Comparison of ENCODE assay signal across 21 mouse cellular contexts in the genomic region with DNA sequence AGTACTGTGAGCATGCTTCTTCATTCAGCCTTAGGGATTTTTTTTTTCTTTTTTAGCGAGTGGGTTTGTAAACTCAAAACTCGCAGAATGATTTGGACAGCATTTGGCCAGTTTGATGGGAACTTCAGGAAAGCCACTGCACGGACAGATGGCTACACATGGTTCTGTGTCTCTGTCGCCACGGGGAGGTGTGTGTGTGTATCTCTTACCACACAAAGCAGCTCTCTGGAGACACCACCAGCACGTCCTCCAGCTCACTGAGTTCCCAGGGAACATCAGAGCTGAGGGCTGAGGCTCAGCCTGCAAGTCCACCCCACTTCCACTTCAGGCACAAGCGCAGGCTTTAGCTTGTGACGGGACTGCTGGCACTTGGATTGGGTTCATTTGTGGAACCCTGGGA. TPM values are rescaled to one million over a fixed set of nuclear protein-coding genes. Genes with fewer than 3 reads are reported as not detected.
A peak's percentile ranks its signal among the peaks of the same experiment; 100 is the strongest.
DNase-seq lines count a peak whose midpoint lies in the region; ATAC-seq and TF ChIP-seq lines count a peak whose summit lies in the region.
"Had no signal": no experiment of that assay in that cellular context is flagged by ENCODE, and none has a peak within 500 bp of the region (broad histone marks: within the 10 kb centered on the region; RNA-seq: fewer than 3 reads in every experiment).

No protein-coding gene starts in this region.

- TF ChIP-seq CTCF in gastrocnemius, adult 2 months (IDR thresholded peaks at IDR 0.05) = no peak

- peak overlapping the region; percentile 6 for H3K4me2 ChIP-seq in heart, embryonic 15.5 days
- peak overlapping the region; percentile 19 for H3K4me2 ChIP-seq in myocyte (ENCODE audit: low read depth)
- H3K4me2 ChIP-seq: forebrain, embryonic 12.5 days; hindbrain, embryonic 12.5 days; midbrain, embryonic 15.5 days had no signal

- peaks cover 83% of the 10 kb centered on the region for H3K4me1 ChIP-seq in heart, embryonic 15.5 days (replicated peaks)

- no peak for DNase-seq in gastrocnemius, adult 2 months
- DNase-seq in gastrocnemius, postnatal 10 days = no peak
- no peak for DNase-seq in heart, postnatal 36 days
- peak; percentile 32 for DNase-seq in lung, postnatal 10 days
- no peak for DNase-seq in lung, postnatal 25 days (ENCODE audit: low spot score)
- no peak for DNase-seq in cerebellum, adult 11 months
- DNase-seq: adrenal gland, postnatal 10 days; embryo, embryonic 11 days; gastrocnemius, postnatal 36 days; kidney, adult 9 months; kidney, postnatal 25 days; thymus, adult 2 months had no signal

- no peak overlapping the region for H3K4me3 ChIP-seq in gastrocnemius, adult 2 months
- H3K4me3 ChIP-seq in heart, embryonic 15.5 days = no peak overlapping the region
- no peak overlapping the region for H3K4me3 ChIP-seq in myocyte
- H3K4me3 ChIP-seq: forebrain, embryonic 12.5 days; hindbrain, embryonic 12.5 days; limb, embryonic 10.5 days; midbrain, embryonic 15.5 days had no signal

- ATAC-seq in heart, embryonic 15.5 days (replicated peaks; ENCODE audit: insufficient number of reproducible peaks, insufficient read depth, low FRiP score, low read depth) = no peak
- ATAC-seq: activated CD4-positive, CD25-positive, alpha-beta regulatory T cell, adult 4 months; inflammation-experienced regulatory T-cells, adult 6 months; midbrain, embryonic 15.5 days had no signal

- no peak for TF ChIP-seq POLR2A in myocyte (IDR thresholded peaks at IDR 0.05; ENCODE audit: insufficient read length, low read depth)

- WGBS in heart, embryonic 15.5 days = 46% methylated on average over 8 of the region's 8 CpGs

- no peaks in the 10 kb centered on the region for H3K9me3 ChIP-seq in heart, embryonic 15.5 days (replicated peaks)
- H3K9me3 ChIP-seq: forebrain, embryonic 12.5 days; hindbrain, embryonic 12.5 days; limb, embryonic 10.5 days; midbrain, embryonic 15.5 days had no signal

- peak overlapping the region; percentile 93 for H3K27ac ChIP-seq in gastrocnemius, adult 2 months
- H3K27ac ChIP-seq in heart, embryonic 15.5 days = peak overlapping the region; percentile 94
- H3K27ac ChIP-seq: forebrain, embryonic 12.5 days; hindbrain, embryonic 12.5 days; limb, embryonic 10.5 days; midbrain, embryonic 15.5 days had no signal

- H3K79me2 ChIP-seq in myocyte (ENCODE audit: control insufficient read depth, insufficient read depth) = peaks cover 86% of the 10 kb centered on the region

- H3K36me3 ChIP-seq in heart, embryonic 15.5 days = no peaks in the 10 kb centered on the region
- H3K36me3 ChIP-seq in myocyte (ENCODE audit: control insufficient read depth, insufficient read depth) = no peaks in the 10 kb centered on the region
- H3K36me3 ChIP-seq: forebrain, embryonic 12.5 days; G1E; hindbrain, embryonic 12.5 days; limb, embryonic 10.5 days; midbrain, embryonic 15.5 days had no signal

- no peaks in the 10 kb centered on the region for H3K27me3 ChIP-seq in heart, embryonic 15.5 days
- H3K27me3 ChIP-seq in myocyte (ENCODE audit: control insufficient read depth, insufficient read depth, insufficient read length) = no peaks in the 10 kb centered on the region
- H3K27me3 ChIP-seq: hindbrain, embryonic 12.5 days had no signal

- H3ac ChIP-seq in myocyte (ENCODE audit: control insufficient read depth, insufficient read length) = no peak overlapping the region

- H3K9ac ChIP-seq in heart, embryonic 15.5 days = peak overlapping the region; percentile 34; the same call in 1 of the 2 replicates
- H3K9ac ChIP-seq: forebrain, embryonic 12.5 days; hindbrain, embryonic 12.5 days; midbrain, embryonic 15.5 days had no signal

- intact Hi-C loops in gastrocnemius, adult 2 months (cut with DNase I) = loop anchor here (10.0 kb wide), 1 partner anchor 120 kb away; no protein-coding TSS in a partner anchor
- intact Hi-C loops in heart, postnatal 36 days (cut with DNase I) = no loop called here

TF ChIP-seq in myocyte, 11 proteins besides CTCF, POLR2A, EP300 and RAD21:
- no peak for TF ChIP-seq TCF12 (IDR thresholded peaks at IDR 0.05; ENCODE audit: insufficient read depth, poor library complexity, severe bottlenecking)
- TF ChIP-seq MYOG (IDR thresholded peaks at IDR 0.05; ENCODE audit: control insufficient read depth in 1 of 3, insufficient read depth in 1 of 3, insufficient read length in 2 of 3, low read depth in 2 of 3) = no peak
- no peak for TF ChIP-seq E2F4 (IDR thresholded peaks at IDR 0.05; ENCODE audit: insufficient read depth)
- TF ChIP-seq CEBPB (IDR thresholded peaks at IDR 0.05; ENCODE audit: insufficient read depth, poor library complexity, severe bottlenecking) = no peak

RNA-seq across cellular contexts. Expression of gene Parvb, which starts 22.5 kb away (rescaled TPM):
- total RNA-seq in gastrocnemius, adult 2 months (2021) = 10 to 100 TPM; 48.4 to 63.3 TPM
- total RNA-seq in gastrocnemius, postnatal 10 days (2021) = 10 to 100 TPM; 80.9 to 83.6 TPM
- 12.2 and 13.5 TPM in 2 replicates for polyA plus RNA-seq in heart, embryonic 15.5 days (2015; fragmentation: Nextera tagmentation; extraction: Ambion mirVana)
- 100 to 1,000 TPM; 110 to 142 TPM for total RNA-seq in heart, postnatal 36 days (2021)
- polyA plus RNA-seq in myocyte (2012; fragmentation: generic; extraction: Trizol) = 86.2 TPM
